Mouse (Mus musculus) embryonic fibroblast, embryonic 13.5 days (primary cell): ENCODE results near the gene Thoc5.

Source experiments
- CTCF ChIP-seq: IDR thresholded peaks from 2 replicates; pipeline ENCODE4 v1.5.1; 2011; ENCODE audit warnings: mild to moderate bottlenecking, control low read depth, low read length, moderate library complexity, borderline replicate concordance; ENCODE audit not compliant: insufficient read depth
- POLR2A ChIP-seq: IDR thresholded peaks from 2 replicates; pipeline ENCODE4 v1.6.1; 2011; ENCODE audit warnings: low read depth, mild to moderate bottlenecking, control low read depth, low read length, moderate library complexity

- no peak for TF ChIP-seq CTCF
- no peak for TF ChIP-seq POLR2A
These were observed 40.9 kb upstream of the Thoc5 start for GRCm38 (mm10) chr11:4854181-4854580.
